Mouse (Mus musculus): ENCODE data around the gene Txndc2. TPM values are rescaled to one million over a fixed set of nuclear protein-coding genes. Genes with fewer than 3 reads are reported as not detected.

The Txndc2 gene
- total RNA-seq, 2 experiments from 2014 or later = not detected

DNA sequence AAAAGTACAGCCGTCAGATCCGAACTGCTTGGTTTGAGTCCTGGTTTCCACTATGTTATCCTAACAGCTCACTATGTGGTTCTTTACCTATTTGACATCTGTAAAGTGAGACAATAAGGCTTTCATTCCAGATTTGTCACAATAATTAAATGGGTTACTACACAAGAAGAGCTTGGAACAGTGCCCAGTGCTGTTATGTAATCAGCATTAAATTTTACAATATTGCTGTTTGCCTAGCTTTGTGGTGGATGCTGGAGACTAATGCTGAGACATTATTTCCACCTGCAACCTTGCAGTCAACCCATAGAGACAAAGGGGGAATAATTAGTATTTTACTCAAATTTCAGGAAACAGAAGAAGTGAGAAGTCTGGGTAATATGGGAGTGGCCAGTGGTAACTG is 23.5 kb downstream of the Txndc2 start:
- no peak for TF ChIP-seq CTCF (IDR thresholded peaks at IDR 0.05)
- intact Hi-C loops (cut with DNase I) = loop anchor here (10.0 kb wide), 1 partner anchor 486 kb away; the partner anchor contains the start of gene Ndufv2
- Histone ChIP-seq H3K4me3 (no peak overlapping the region), H3K27ac (no peak overlapping the region)
- no peak for DNase-seq

DNA sequence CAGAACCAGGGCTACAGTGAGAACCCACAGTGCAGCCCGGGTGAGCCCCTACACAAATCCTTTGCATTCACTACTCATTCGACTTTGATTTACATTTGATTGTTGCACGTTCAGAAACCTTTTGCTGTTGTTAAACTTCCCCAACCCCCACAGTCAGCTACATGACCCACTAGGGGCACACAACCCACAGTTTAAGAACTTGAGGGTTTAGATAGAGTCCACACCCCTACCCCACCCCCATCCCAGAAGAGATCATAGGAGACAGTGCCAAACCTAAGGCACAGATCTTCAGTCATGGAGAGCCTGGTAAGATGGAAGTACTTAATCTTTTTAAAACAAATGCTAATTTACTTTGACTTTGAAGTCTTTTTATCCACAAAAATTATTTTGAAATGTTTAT is 26.3 kb downstream of the Txndc2 start:
- TF ChIP-seq CTCF (IDR thresholded peaks at IDR 0.05) = no peak
- intact Hi-C loops (cut with DNase I) = loop anchor here (2.0 to 10.0 kb wide), 3 partner anchors 25 to 489 kb away; partner anchors contain the start of gene Ndufv2
- Histone ChIP-seq H3K4me3 (no peak overlapping the region), H3K27ac (no peak overlapping the region)
- DNase-seq = no peak

GRCm38 (mm10) chr17:65614431-65614830 is 27.5 kb downstream of the Txndc2 start:
- intact Hi-C loops (cut with DNase I) = loop anchor here (2.0 to 10.0 kb wide), 4 partner anchors 64 to 490 kb away; partner anchors contain the start of genes Ndufv2 and Rab31
- Histone ChIP-seq H3K27ac (peak overlapping the region; percentile 100), H3K4me3 (peak overlapping the region; percentile 90)
- DNase-seq = no peak
- no peak for TF ChIP-seq CTCF (IDR thresholded peaks at IDR 0.05)

DNA sequence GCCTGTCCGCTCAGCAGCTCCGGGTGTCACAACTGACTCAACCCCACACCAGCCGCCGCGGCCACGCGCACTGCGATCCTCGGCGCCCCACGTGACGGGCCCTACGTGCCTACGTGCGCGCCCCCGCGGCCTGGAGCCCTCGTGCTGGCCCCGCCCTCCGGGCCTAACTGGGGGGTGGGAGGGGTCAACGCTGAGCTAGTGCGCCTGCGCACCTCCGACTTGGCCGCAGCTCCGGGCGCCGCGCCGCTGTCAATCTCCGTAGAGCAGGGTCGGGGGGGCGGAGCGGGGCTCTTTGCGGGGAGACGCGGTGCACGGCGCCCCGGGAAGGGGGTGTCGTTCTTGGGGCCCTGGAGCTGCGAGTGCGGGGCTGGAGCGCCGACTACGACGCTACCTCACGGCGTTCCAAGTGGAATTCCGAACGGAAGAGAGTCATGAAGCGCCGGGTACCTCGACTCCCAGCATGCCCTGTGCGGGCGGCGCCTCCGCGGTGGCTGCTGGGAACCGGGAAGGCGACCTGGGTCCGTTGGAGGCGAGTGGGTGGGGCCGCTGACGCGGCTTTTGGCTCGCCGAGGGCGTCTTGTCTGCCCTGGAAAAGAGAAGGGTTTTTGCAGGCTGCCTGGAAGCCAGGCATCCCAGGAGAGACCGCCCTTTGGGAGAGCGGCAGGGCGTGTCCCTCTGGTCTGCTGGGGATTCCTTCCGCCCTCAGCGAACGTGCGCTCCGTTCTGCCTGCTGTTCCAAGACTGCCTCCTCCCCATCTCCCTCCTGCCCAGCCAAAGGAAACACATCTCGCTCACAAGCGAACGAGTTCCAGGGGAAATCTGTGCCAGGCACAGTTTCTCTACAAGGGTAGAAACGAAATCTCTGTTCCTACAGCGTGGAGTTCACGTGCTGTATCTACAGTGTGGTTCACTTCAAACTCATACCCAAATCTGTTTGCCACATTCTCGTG is 28.2 kb downstream of the Txndc2 start, which contains the start of gene Vapa:
Vapa (minus strand) TSS at position 93 of the 950 bp plus-strand sequence.
- peak within 1 kb of the TSS; percentile 90 for H3K4me3 ChIP-seq
- intact Hi-C loops (cut with DNase I) = loop anchor here (1.0 to 10.0 kb wide), 5 partner anchors 65 to 491 kb away; partner anchors contain the start of genes Ndufv2 and Rab31
- TF ChIP-seq CTCF (IDR thresholded peaks at IDR 0.05) = no peak
- H3K27ac ChIP-seq = peak within 1 kb of the TSS; percentile 100
- DNase-seq = peak; percentile 99

- no peak for TF ChIP-seq CTCF (IDR thresholded peaks at IDR 0.05)
- DNase-seq = no peak
- H3K27ac ChIP-seq = peak overlapping the region; percentile 100
- peak overlapping the region; percentile 90 for H3K4me3 ChIP-seq
- intact Hi-C loops (cut with DNase I) = loop anchor here (1.0 to 10.0 kb wide), 4 partner anchors 89 to 492 kb away; partner anchors contain the start of genes Ndufv2 and Rab31
Observed at GRCm38 (mm10) chr17:65613142-65613462, 28.9 kb downstream of the Txndc2 start.

DNA sequence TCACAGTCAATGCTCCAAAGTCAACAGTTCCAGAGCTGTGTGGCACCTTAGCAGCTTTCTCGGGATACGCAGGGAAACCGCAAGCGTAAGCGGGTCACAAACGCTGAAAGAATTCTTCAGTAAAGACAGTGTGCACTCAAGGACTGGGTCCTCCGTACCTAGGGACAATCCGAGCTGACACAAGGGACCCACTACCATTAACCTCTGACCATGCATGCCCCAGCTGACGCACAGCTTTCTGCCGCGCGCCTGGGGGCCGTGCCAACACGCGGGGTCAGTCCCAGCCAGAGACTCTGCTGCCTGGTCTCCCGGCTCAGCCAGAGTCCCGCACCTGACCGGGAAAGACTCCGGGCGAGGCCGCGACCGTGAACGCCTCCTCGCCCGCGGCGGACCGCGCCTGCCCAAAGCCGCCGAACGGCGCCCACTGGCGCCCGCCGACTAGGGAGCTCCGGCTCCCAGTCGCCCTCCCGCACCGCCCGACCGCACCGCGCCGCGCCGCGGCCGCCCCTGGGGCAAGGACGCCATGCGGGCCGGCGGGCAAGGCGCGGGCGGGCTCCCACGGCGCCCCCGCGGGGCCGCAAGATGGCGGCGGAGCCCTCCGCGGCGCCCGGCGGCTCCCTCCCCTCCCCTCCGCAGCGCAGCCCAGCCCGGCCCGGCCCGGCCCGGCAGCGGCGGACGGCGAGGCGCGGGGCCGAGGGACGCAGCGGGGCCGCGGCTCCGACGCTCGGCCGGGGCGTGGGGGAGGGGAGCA is 29.4 kb downstream of the Txndc2 start:
- Histone ChIP-seq H3K27ac (peak overlapping the region; percentile 100), H3K4me3 (peak overlapping the region; percentile 90)
- TF ChIP-seq CTCF (IDR thresholded peaks at IDR 0.05) = no peak
- intact Hi-C loops (cut with DNase I) = loop anchor here (1.0 to 10.0 kb wide), 4 partner anchors 90 to 492 kb away; partner anchors contain the start of genes Ndufv2 and Rab31
- peak; percentile 78 for DNase-seq

DNA sequence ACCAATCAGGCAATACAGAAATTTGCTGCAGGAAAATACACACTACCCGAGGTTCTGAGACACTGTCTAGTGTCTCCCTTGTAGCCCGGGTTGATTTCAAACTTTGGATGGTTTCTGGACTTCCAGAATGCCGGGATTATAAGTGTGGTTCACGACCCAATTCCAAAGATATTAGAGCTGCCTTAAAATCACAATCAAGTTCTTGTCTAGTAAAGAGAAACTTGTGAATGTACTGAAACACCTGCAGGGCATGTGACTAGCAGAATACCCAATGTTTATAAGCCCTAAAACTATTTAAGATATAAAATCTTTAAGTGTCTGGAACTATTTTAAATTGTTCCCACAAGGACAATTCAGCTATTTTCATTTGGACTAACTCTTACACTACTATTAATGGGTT is 30.2 kb downstream of the Txndc2 start:
- peak overlapping the region; percentile 100 for H3K27ac ChIP-seq
- peak overlapping the region; percentile 90 for H3K4me3 ChIP-seq
- intact Hi-C loops (cut with DNase I) = loop anchor here (5.0 to 10.0 kb wide), 3 partner anchors 161 to 493 kb away; partner anchors contain the start of genes Ndufv2 and Rab31
- TF ChIP-seq CTCF (IDR thresholded peaks at IDR 0.05) = no peak
- no peak for DNase-seq

- Histone ChIP-seq H3K4me3 (no peak overlapping the region), H3K27ac (no peak overlapping the region)
- no peak for DNase-seq
- TF ChIP-seq CTCF (IDR thresholded peaks at IDR 0.05) = no peak
- intact Hi-C loops (cut with DNase I) = no loop called here
Observed at GRCm38 (mm10) chr17:65608743-65609142, 33.2 kb downstream of the Txndc2 start.

DNA sequence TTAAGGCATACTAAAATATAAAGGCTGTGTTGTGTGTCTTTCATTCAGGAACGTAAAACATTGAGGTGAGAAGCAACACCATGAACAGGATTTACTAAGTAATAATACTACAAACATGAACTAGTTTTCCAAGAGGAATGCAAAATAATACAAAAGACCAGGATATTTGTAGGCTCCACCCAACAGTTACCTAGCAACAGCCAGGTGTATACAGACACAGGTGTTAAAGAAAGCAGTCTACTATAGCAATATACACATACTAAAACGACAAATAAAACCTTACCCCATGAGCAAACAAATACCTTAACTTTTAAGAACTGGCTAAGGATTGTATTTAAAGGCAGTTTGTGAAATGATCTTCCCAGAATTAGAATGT is 33.7 kb downstream of the Txndc2 start:
- peak overlapping the region; percentile 24; the same call in 1 of the 2 replicates for H3K27ac ChIP-seq
- no peak overlapping the region for H3K4me3 ChIP-seq
- intact Hi-C loops (cut with DNase I) = no loop called here
- DNase-seq = no peak
- TF ChIP-seq CTCF (IDR thresholded peaks at IDR 0.05) = no peak

- peak overlapping the region; percentile 24; the same call in 1 of the 2 replicates for H3K27ac ChIP-seq
- no peak for TF ChIP-seq CTCF (IDR thresholded peaks at IDR 0.05)
- intact Hi-C loops (cut with DNase I) = no loop called here
- H3K4me3 ChIP-seq = peak overlapping the region; percentile 20; the same call in 1 of the 2 replicates
- peak; percentile 37 for DNase-seq
Observed at GRCm38 (mm10) chr17:65607574-65608311, 34.2 kb downstream of the Txndc2 start.

GRCm38 (mm10) chr17:65606014-65606413 is 36.0 kb downstream of the Txndc2 start:
- peak overlapping the region; percentile 36 for H3K27ac ChIP-seq
- no peak overlapping the region for H3K4me3 ChIP-seq
- TF ChIP-seq CTCF (IDR thresholded peaks at IDR 0.05) = no peak
- no peak for DNase-seq
- intact Hi-C loops (cut with DNase I) = no loop called here

GRCm38 (mm10) chr17:65604892-65605291 is 37.1 kb downstream of the Txndc2 start:
- H3K4me3 ChIP-seq = no peak overlapping the region
- intact Hi-C loops (cut with DNase I) = no loop called here
- DNase-seq = no peak
- no peak for TF ChIP-seq CTCF (IDR thresholded peaks at IDR 0.05)
- H3K27ac ChIP-seq = 0 out of 2 replicates have a peak overlapping the region, but pooled peaks have one; percentile 36

All from gastrocnemius, adult 2 months (tissue).